Mouse (Mus musculus) hindbrain, embryonic 15.5 days (tissue): Measurements from ENCODE around the gene Aspscr1. TPM values are rescaled to one million over a fixed set of nuclear protein-coding genes. Genes with fewer than 3 reads are reported as not detected.
"Not testable (repeated sequence)": the region's sequence is repeated elsewhere in the genome, so short reads cannot be mapped to it uniquely, and the experiment has no call there.

Experiments
- ATAC-seq: fragments of 200-750 bp; cut with Nextera tagmentation; 2 replicates; pipeline ENCODE4 v1.8.0; 2017; ENCODE audit warnings: low read depth, moderate number of reproducible peaks, moderate TSS enrichment; ENCODE audit not compliant: low FRiP score
- H3K27ac ChIP-seq: fragments of 300-500 bp; sonication (generic); replicated peaks from 2 replicates; pipeline ENCODE4 v1.5.1; 2015; ENCODE audit warnings: mild to moderate bottlenecking, inconsistent platforms
- H3K27me3 ChIP-seq: fragments of 300-500 bp; sonication (generic); 2 replicates; pipeline ENCODE4 v1.6.1; 2015; ENCODE audit warnings: control low read depth, inconsistent platforms
- H3K36me3 ChIP-seq: fragments of 300-500 bp; sonication (generic); 2 replicates; pipeline ENCODE4 v1.6.1; 2015; ENCODE audit warnings: control low read depth, inconsistent platforms
- H3K4me1 ChIP-seq: fragments of 300-500 bp; sonication (generic); replicated peaks from 2 replicates; pipeline ENCODE4 v1.6.1; 2015; ENCODE audit warnings: control low read depth, inconsistent platforms
- H3K4me2 ChIP-seq: fragments of 300-500 bp; sonication (generic); 2 replicates; pipeline ENCODE4 v1.6.1; 2015; ENCODE audit warnings: moderate library complexity, mild to moderate bottlenecking, inconsistent platforms
- H3K4me3 ChIP-seq: fragments of 300-500 bp; sonication (generic); 2 replicates; pipeline ENCODE4 v1.5.1; 2015; ENCODE audit warnings: mild to moderate bottlenecking, inconsistent platforms
- H3K9ac ChIP-seq: fragments of 300-500 bp; sonication (generic); 2 replicates; pipeline ENCODE4 v1.6.1; 2015; ENCODE audit warnings: inconsistent platforms
- H3K9me3 ChIP-seq: fragments of 300-500 bp; sonication (generic); 2 replicates; pipeline ENCODE4 v1.6.1; 2016; ENCODE audit warnings: control low read depth, inconsistent platforms
- WGBS: fragments of 180-500 bp; shearing (Covaris S2); methylation state at CpG from one replicate; pipeline ENCODE4 v1.1.7; 2015; 5-methylcytosine and 5-hydroxymethylcytosine counted together
- polyA plus RNA-seq: library from polyadenylated mRNA; unstranded; fragments of >200 nt; fragmentation: Nextera tagmentation; extraction: Ambion mirVana; gene quantifications from 2 replicates; pipeline ENCODE4 v1.2.1, GENCODE M21; 2015

Gene Aspscr1
- polyA plus RNA-seq, 1 experiment from 2014 or later: 154 TPM

GRCm38 (mm10) chr11:120721124-120722066 is 48.6 kb downstream of the Aspscr1 start, which contains the start of gene Rac3:
TSS of gene Rac3 (plus strand) at chr11:120721470.
- Histone ChIP-seq H3K27me3 (no peaks in the 10 kb centered on the region), H3K36me3 (peaks cover 14% of the 10 kb centered on the region), H3K4me1 (peaks cover 33% of the 10 kb centered on the region), H3K4me2 (peak within 1 kb of the TSS; percentile 75), H3K9me3 (no peaks in the 10 kb centered on the region), H3K4me3 (peak within 1 kb of the TSS; percentile 57), H3K9ac (peak within 1 kb of the TSS; percentile 89), H3K27ac (peak within 1 kb of the TSS; percentile 81)
- WGBS: under 1% methylated on average over 75 of the region's 90 CpGs
- peak; percentile 86 for ATAC-seq

GRCm38 (mm10) chr11:120722067-120722630 is 49.4 kb downstream of the Aspscr1 start:
- Histone ChIP-seq H3K27ac (peak overlapping the region; percentile 81; the same call in 1 of the 2 replicates), H3K4me2 (peak overlapping the region; percentile 75), H3K9ac (peak overlapping the region; percentile 89), H3K9me3 (no peaks in the 10 kb centered on the region), H3K36me3 (peaks cover 11% of the 10 kb centered on the region), H3K4me1 (peaks cover 40% of the 10 kb centered on the region), H3K4me3 (peak overlapping the region; percentile 57), H3K27me3 (no peaks in the 10 kb centered on the region)
- WGBS: 21% methylated on average over 21 of the region's 21 CpGs
- no peak; the same call in 1 of the 2 replicates for ATAC-seq

- 85% methylated on average over 11 of the region's 11 CpGs for WGBS
- peak overlapping the region; percentile 75 for H3K4me2 ChIP-seq
- no peaks in the 10 kb centered on the region for H3K9me3 ChIP-seq
- no peak overlapping the region for H3K27ac ChIP-seq
- peaks cover 40% of the 10 kb centered on the region for H3K4me1 ChIP-seq
- ATAC-seq: no peak
- peaks cover 4% of the 10 kb centered on the region; the same call in 1 of the 2 replicates for H3K36me3 ChIP-seq
- H3K27me3 ChIP-seq: no peaks in the 10 kb centered on the region
- H3K4me3 ChIP-seq: peak overlapping the region; percentile 57
- peak overlapping the region; percentile 89; the same call in 1 of the 2 replicates for H3K9ac ChIP-seq
These were observed 50.1 kb downstream of the Aspscr1 start for GRCm38 (mm10) chr11:120722761-120723382.

GRCm38 (mm10) chr11:120723509-120723908 is 50.7 kb downstream of the Aspscr1 start:
- Histone ChIP-seq H3K9me3 (no peaks in the 10 kb centered on the region), H3K27me3 (no peaks in the 10 kb centered on the region), H3K9ac (no peak overlapping the region), H3K4me1 (peaks cover 40% of the 10 kb centered on the region), H3K27ac (no peak overlapping the region), H3K4me3 (no peak overlapping the region), H3K36me3 (peaks cover 4% of the 10 kb centered on the region; the same call in 1 of the 2 replicates), H3K4me2 (peak overlapping the region; percentile 75; the same call in 1 of the 2 replicates)
- no peak for ATAC-seq
- 87% methylated on average over 7 of the region's 7 CpGs for WGBS

- H3K4me1 ChIP-seq: peaks cover 30% of the 10 kb centered on the region
- H3K9ac ChIP-seq: peak overlapping the region; percentile 56
- 18% methylated on average over 33 of the region's 36 CpGs for WGBS
- peak overlapping the region; percentile 94 for H3K4me2 ChIP-seq
- H3K36me3 ChIP-seq: no peaks in the 10 kb centered on the region
- peak; percentile 35 for ATAC-seq
- H3K27me3 ChIP-seq: no peaks in the 10 kb centered on the region
- peak overlapping the region; percentile 49 for H3K4me3 ChIP-seq
- H3K27ac ChIP-seq: no peak overlapping the region
- H3K9me3 ChIP-seq: no peaks in the 10 kb centered on the region
These were observed 53.7 kb downstream of the Aspscr1 start for GRCm38 (mm10) chr11:120726243-120727168.

GRCm38 (mm10) chr11:120727169-120727527 is 54.4 kb downstream of the Aspscr1 start, which contains the start of gene Dcxr:
TSS of gene Dcxr (minus strand) at chr11:120727281.
- H3K9ac ChIP-seq: peak within 1 kb of the TSS; percentile 56
- WGBS: 1% methylated on average over 14 of the region's 14 CpGs
- H3K4me2 ChIP-seq: peak within 1 kb of the TSS; percentile 94
- no peak within 1 kb of the TSS for H3K27ac ChIP-seq
- no peaks in the 10 kb centered on the region for H3K27me3 ChIP-seq
- H3K36me3 ChIP-seq: no peaks in the 10 kb centered on the region
- ATAC-seq: peak; percentile 89
- H3K9me3 ChIP-seq: no peaks in the 10 kb centered on the region
- H3K4me1 ChIP-seq: peaks cover 26% of the 10 kb centered on the region
- peak within 1 kb of the TSS; percentile 49 for H3K4me3 ChIP-seq

- no peaks in the 10 kb centered on the region for H3K9me3 ChIP-seq
- no peaks in the 10 kb centered on the region for H3K36me3 ChIP-seq
- no peak overlapping the region for H3K27ac ChIP-seq
- WGBS: 61% methylated on average over 12 of the region's 12 CpGs
- H3K9ac ChIP-seq: no peak overlapping the region
- ATAC-seq: no peak
- no peaks in the 10 kb centered on the region for H3K27me3 ChIP-seq
- H3K4me3 ChIP-seq: 0 out of 2 replicates have a peak overlapping the region, but pooled peaks have one; percentile 49
- H3K4me1 ChIP-seq: peaks cover 22% of the 10 kb centered on the region
- H3K4me2 ChIP-seq: peak overlapping the region; percentile 94; the same call in 1 of the 2 replicates
These were observed 54.8 kb downstream of the Aspscr1 start for GRCm38 (mm10) chr11:120727564-120727963.

- Histone ChIP-seq H3K27ac (no peak overlapping the region), H3K4me2 (no peak overlapping the region), H3K36me3 (no peaks in the 10 kb centered on the region), H3K4me3 (no peak overlapping the region), H3K9ac (no peak overlapping the region), H3K4me1 (peaks cover 12% of the 10 kb centered on the region), H3K27me3 (no peaks in the 10 kb centered on the region), H3K9me3 (no peaks in the 10 kb centered on the region)
- 66% methylated on average over 11 of the region's 11 CpGs for WGBS
- no peak for ATAC-seq
These were observed 55.9 kb downstream of the Aspscr1 start for GRCm38 (mm10) chr11:120728530-120729240.

GRCm38 (mm10) chr11:120729432-120730050 is 56.8 kb downstream of the Aspscr1 start:
- H3K9me3 ChIP-seq, H3K27ac ChIP-seq, H3K27me3 ChIP-seq, ATAC-seq, H3K9ac ChIP-seq, H3K36me3 ChIP-seq: not testable (repeated sequence)
- Histone ChIP-seq H3K4me3 (peak overlapping the region; percentile 7; the same call in 1 of the 2 replicates), H3K4me2 (peak overlapping the region; percentile 38), H3K4me1 (peaks cover 12% of the 10 kb centered on the region)
- 2% methylated on average over 17 of the region's 21 CpGs for WGBS

GRCm38 (mm10) chr11:120730331-120730870 is 57.6 kb downstream of the Aspscr1 start:
- ATAC-seq: no peak
- no peaks in the 10 kb centered on the region for H3K9me3 ChIP-seq
- H3K9ac ChIP-seq: no peak overlapping the region
- WGBS: 90% methylated on average over 10 of the region's 10 CpGs
- H3K36me3 ChIP-seq: no peaks in the 10 kb centered on the region
- no peak overlapping the region for H3K4me3 ChIP-seq
- H3K27me3 ChIP-seq: no peaks in the 10 kb centered on the region
- H3K27ac ChIP-seq: no peak overlapping the region
- H3K4me2 ChIP-seq: no peak overlapping the region
- peaks cover 12% of the 10 kb centered on the region for H3K4me1 ChIP-seq
